Mouse (Mus musculus): ENCODE measurements around the gene Gm49378.

Gene Gm49378

DNA sequence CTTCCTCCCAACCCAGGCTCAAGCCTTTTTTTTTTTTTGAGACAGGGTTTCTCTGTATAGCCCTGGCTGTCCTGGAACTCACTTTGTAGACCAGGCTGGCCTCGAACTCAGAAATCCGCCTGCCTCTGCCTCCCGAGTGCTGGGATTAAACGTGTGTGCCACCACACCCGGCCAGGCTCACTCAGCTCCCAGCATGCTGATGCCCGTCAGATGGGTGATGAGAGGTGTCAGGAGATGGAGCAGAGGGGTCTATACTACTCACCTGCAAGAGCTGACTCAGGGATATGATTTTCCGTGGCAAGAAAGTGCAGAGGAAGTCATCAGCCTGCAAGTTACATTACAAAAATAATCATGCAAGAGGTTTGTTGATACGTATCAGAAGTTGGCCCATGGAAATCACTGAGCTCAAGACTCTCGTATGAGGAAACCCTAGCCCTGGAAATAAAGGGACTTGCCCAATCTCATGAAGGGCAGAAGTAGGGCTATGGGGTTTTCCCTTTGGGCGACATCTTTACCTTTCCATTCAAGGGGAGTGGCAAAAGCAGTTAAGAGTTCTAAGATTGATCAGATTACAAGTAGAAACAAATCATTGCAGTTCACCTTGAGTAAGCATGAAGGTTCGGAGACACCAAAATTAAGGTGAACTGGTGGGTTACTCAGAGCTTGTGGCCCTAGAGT is 47.8 kb downstream of the Gm49378 start:
- DNase-seq (ENCODE audit: low spot score), result no peak

DNA sequence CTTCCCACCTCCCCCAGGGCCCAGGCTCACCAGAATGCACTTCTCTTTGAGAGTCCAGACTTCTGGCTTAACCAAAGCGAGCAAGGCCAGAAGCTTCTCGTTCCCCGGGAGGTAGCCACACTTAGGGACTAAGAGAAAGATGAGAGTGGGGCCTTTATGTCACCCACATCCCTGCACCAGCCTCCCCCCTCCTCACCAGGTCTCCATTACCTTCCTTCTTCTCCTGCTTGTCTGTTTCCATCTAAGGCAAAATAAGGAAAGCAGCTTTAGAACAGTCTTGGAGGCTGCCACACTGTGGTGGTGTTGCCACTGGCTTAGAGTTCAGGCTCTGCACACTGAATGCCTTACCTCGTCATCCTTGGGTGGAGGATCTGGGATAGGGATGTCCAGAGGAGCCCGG is 48.4 kb downstream of the Gm49378 start:
- no peak for DNase-seq (ENCODE audit: low spot score)

DNA sequence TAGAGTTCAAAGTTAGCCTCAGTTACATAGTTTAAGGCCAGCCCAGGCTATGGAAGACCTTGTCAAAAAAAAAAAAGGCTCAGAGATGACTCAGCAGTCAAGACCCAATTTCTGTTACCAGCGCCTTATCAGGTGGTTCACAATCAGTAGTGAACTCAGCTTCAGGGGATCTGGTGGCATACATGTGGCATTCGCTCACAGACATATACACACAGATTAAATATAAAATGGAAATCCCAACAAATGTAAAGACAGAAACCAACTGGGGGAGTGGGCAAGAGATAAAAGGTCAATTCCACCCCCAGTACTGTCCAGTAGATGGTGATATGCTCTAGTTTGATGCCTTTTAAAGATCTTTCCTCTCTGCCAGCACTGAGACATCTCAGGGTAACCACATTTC is 51.5 kb downstream of the Gm49378 start:
- peak; percentile 75 for DNase-seq (ENCODE audit: low spot score)

DNA sequence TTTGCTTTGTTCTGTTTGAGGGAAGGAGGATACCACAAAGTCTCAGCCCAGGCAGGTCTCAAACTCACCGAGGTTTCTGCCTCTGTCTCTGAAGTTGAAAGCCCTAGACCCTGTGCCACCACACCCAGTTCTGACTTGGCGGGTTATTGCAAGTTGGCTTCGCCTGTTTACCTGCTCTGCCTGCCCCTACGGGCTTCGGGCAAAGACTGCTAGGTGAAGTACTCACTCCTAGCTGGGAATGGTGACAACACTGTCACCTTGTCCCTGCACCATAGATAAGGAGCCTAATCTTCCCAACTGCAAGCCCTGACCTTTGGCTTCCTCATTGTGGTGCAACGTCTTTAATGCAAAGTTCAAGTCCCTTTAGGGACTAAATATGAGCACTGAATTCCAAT is 52.1 kb downstream of the Gm49378 start:
- DNase-seq (ENCODE audit: low spot score), result no peak

DNA sequence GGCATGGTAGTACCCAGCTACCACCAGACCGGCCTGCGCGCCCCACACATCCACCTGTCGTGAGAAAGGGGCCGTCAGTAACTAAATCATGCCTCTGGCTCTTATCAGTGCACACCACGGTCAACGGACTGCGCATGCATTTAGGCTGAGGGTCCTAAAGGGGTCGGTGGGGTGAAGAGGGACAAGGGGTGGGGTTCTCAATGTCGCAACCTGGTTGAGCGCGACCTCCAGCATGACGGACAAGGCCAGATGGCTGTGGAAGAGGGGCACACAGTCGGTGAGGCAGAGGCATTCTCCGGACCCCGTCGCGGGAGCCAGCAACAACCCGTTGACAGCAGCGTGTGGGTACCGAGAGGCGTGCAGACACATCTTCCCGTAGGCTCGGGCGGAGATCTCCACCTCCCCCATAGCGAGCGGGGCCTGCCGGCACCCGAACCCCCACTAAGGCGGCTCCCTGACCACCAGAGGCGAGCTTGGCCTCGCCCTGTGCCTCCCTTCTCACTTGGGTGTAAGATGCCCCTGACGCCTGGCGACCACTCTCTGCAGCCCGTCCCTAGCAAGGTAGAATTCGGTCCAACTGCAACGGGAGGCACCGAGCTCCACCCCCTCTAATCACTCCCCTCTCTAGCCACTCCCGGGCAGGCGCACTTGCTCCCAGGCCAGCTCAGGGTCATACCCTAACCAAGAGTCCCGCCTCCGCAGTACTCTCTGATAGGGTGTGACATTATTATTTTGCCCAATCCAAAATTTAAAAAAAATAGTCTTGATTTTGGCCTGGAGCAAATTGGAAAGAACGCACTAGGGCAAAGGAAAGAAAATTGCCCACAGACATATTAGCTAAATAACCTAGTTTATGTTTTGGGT is 52.8 kb downstream of the Gm49378 start, which contains the start of gene Emc9:
Gene Emc9, minus strand, starts transcription at position 601 of the 864 bp plus-strand sequence.
- DNase-seq (ENCODE audit: low spot score), result peak; percentile 82

DNA sequence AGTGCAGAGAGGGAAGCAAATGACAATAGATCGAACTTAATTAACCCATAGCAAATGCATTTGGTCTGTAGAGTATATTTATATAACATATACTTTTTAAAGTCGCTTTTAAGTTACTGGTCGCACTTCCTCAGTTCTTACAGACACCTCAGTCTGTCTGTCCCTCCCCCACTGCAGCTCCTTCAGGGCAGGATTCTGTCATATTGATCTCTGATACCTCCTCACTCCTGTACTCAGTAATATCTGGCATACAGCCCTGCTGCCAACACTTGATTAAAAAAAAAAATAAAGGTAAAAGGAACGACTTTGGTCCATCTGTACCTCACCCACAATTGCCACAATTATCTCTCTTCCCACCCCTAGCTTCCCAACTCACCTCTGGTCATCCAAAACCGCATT is 53.4 kb downstream of the Gm49378 start:
- no peak for DNase-seq (ENCODE audit: low spot score)

DNA sequence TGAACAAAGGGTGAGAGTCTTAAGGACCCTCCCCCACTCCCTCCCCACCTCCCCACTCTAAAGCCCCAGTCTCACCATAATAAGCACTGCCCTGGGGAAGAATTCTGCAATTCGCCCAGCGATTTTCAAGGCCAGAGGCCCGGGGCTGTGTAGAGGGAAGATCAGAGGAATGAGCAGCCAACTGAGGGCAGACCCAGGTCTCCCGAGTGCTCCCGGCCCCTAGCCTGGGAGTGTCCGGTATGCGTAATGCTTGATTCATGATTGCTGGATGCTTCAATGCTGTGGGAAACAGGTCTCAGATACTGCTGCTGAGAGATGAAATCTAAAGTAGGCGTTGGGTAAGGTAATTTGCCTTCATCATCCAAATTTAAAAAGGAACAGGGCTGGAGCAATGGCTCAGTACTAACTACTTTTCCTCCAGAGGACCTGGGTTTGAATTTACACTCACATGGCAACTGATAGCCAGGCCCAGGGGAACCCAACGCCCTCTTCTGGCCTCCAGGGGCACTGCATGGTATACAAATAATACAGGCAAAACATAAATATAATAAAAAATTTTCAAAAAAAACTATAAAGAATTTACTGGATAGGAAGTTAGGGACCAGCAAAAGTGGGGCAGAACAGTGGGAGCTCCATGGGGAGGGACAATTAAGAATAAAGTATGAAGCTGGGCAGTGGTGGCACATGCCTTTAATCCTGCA is 55.6 kb downstream of the Gm49378 start:
- DNase-seq (ENCODE audit: low spot score), result no peak

DNA sequence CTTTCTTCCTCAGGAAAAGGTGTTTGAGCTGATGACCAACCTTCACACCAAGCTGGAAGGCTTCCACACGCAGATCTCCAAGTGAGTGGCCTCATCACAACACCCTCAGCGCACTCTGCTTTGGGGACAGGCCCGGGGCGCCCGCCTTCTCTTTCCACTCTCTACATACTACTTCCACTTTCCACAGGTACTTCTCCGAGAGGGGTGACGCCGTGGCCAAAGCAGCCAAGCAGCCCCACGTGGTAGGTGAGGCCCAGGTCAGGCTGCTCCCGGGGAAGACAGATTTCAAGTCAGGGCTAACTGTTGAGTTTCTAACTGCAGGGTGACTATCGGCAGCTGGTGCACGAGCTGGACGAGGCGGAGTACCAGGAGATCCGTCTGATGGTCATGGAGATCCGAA is 57.0 kb downstream of the Gm49378 start:
- no peak for DNase-seq (ENCODE audit: low spot score)

DNA sequence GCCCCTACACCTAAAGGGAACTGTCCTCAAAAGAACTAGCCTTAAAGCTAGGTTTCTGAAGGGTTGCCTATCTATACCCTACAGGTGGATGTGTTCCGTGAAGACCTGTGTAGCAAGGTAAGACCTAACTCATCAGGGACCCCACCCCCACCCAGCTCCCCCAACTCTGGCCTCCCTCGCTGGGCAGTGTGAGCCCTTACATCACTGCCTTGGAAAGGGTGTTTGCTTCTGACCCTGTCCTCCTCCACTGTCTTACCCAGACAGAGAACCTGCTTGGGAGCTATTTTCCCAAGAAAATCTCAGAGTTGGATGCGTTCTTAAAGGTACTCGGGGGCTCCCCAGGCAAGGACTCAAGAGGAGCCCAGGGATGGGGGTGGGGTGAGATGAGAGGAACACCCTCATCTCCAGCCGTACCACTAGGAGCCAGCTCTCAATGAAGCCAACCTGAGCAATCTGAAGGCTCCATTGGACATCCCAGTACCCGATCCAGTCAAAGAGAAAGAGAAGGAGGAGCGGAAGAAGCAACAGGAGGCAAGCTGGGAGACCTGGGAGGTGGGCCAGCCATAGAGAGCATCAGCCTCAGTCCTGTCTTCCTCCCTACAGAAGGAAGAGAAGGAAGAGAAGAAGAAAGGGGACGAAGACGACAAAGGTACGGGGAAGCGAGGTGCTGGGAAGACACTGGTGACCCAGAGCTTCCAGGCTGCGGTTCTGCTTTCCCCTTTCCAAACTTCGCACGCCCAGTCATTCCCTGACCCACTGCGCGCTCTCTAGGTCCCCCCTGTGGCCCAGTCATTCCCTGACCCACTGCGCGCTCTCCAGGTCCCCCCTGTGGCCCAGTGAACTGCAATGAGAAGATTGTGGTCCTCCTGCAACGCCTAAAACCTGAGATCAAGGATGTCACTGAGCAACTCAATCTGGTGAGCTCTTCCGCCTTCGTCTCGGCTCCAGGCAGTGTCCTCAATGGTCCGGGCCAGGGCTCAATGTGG is 57.9 kb downstream of the Gm49378 start:
- DNase-seq (ENCODE audit: low spot score), result no peak

All from c-Kit-positive CD71-positive TER-119-positive erythroid progenitor cells, embryonic 14.5 days (primary cell).